Mouse (Mus musculus): ENCODE measurements around the gene Prss50. TPM values are rescaled to one million over a fixed set of nuclear protein-coding genes. Genes with fewer than 3 reads are reported as not detected.
"Not testable (repeated sequence)": the region's sequence is repeated elsewhere in the genome, so short reads cannot be mapped to it uniquely, and the experiment has no call there.

Prss50 gene
- total RNA-seq (2021) = 1 to 10 TPM; 1.1 to 2.1 TPM
- long read RNA-seq, experiment 1, transcript Prss50-201 (5 exons, 1,456 nt) = major isoform, 5 of 6 reads
- long read RNA-seq, experiment 1, partial matches to known transcripts = 1 of 6 reads
- long read RNA-seq, experiment 1, other reads (novel, unspliced or antisense) = 0 of 6 reads
- long read RNA-seq, experiment 2, partial matches to known transcripts = 1 of 2 reads
- long read RNA-seq, experiment 2, other reads (novel, unspliced or antisense) = 0 of 2 reads

DNA sequence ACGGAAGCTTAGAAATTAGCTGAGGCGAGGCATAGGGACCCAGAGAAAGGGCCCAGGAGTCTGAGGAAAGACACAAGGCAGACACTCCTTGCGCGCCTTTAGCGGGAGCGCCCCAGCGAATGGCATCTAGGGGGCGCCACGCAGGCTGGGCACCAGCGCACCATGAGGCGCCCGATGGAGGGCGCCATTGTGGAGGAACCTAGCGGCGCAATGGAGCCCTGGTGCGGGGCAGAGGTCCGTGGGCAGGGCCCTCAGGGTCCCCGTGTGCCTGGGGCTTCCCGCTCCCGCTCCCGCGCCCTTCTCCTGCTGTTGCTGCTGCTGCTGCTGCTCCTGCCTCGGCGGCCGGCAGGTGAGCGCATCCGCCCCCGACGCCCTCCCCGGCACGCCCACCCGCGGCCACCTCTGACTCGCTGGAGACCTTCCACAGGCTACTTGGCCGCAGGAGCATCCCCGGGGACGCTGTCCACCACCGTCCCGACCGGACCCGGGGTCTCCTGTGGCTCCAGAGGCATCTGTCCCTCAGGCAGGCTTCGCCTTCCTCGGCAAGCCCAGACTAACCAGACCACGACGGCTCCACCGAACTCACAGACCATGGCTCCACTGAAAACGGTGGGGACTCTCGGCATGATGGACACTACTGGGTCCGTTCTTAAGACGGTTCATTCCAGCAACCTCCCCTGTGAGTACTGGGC is at the start of gene Prss50:
Gene Prss50, plus strand, starts transcription at position 187 of the 692 bp plus-strand sequence.
- no peak for DNase-seq (ENCODE audit: low spot score in 2 of 2)

GRCm38 (mm10) chr9:110810051-110810450 is 47.7 kb upstream of the Prss50 start:
- DNase-seq (ENCODE audit: low spot score in 2 of 2) = no peak

- DNase-seq (ENCODE audit: low spot score in 2 of 2) = no peak
Observed at GRCm38 (mm10) chr9:110813789-110814188, 44.0 kb upstream of the Prss50 start, which contains the start of gene Prss44. TSS of gene Prss44 (plus strand) at chr9:110813994.

DNA sequence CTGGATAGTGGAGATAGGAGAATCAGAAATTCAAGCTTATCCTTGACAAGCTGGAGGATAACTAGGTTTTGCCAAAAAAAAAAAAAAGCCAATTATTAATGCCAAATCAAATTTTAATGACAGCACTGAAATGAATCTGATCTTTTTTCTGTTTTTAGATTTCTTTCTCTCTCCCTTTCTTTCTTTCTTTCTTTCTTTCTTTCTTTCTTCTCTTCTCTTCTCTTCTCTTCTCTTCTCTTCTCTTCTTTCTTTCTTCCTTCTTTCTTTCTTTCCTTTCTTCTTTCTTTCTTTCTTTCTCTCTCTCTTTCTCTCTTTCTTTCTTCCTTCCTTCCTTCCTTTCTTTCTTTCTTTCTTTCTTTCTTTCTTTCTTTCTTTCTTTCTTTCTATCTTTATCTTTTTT is 37.2 kb upstream of the Prss50 start:
- not testable (repeated sequence) for DNase-seq (ENCODE audit: low spot score in 2 of 2)

DNA sequence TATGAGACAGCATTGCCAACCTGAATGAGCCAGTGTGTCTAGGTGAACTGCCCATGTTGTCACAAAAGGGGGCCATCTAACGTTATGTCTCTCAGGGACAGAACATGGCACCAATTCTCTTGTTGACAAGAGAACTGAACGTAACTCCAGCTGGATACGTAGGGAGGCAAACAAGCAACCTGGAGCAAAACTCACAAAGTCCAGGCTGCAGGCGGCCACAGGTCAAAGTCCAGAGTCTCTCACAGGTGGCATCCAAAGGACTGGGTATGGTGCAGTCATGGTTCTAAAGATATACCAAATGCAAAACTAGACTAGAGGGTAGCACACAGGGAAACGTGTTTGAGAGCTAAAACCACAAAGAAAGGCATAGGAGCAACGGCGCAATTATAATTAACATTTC is 36.3 kb upstream of the Prss50 start:
- no peak for DNase-seq (ENCODE audit: low spot score in 2 of 2)

GRCm38 (mm10) chr9:110825426-110825825 is 32.3 kb upstream of the Prss50 start:
- DNase-seq (ENCODE audit: low spot score in 2 of 2) = no peak

DNA sequence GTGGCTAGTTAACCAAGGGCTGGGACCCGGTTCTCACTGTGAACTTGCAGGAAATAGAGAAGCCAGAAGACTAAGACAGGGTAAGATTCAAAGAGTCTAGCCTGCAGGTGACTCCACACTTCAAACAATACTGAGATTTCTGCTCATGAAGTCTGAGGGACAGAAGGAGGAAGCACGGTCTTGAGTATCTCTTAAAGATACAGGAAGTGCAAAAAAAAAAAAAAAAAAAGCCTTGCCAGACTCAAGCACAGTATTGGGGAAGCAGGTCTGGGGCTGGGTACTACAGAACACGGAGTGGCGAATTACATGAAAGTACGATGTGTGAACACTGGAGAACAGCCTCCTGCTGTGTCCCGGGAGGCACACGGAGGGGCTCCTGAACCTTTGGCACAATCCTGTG is 31.9 kb upstream of the Prss50 start:
- no peak for DNase-seq (ENCODE audit: low spot score in 2 of 2)

DNA sequence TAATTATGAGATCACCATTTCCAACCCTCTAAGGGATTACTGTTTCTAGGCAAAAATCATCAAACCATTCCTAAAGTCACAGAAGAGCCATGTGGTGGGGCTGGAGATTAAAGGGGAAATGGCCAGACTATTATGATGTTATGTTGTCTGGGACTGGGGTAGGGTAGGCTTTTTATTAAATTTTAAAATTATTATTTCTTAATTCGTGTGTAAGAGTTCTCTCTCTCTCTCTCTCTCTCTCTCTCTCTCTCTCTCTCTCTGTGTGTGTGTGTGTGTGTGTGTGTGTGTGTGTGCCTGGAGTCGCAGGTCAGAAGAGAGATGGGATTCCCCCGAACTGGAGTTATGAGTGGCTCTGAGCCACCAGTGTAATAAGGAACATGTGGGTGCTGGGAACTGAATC is 31.4 kb upstream of the Prss50 start, which contains the start of gene Prss43:
Gene Prss43, plus strand, starts transcription at position 301 of the 400 bp plus-strand sequence.
- no peak for DNase-seq (ENCODE audit: low spot score in 2 of 2)

DNA sequence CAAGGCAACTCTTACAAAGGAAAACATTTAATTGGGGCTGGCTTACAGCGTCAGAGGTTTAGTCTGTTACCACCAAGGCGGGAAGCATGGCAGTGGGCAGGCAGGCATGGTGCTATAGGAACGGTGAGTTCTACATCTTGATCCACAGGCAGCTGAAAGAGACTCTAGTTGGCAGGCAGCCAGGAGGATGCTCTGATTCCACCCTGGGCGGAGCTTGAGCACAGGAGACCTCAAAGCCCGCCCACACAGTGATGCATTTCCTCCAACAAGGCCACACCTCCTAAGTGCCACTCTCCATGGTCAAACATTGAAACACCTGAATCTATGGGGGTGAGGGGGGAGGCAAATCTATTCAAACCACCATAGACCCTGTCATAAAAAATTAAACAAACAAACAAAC is 24.7 kb upstream of the Prss50 start:
- DNase-seq (ENCODE audit: low spot score in 2 of 2) = no peak

- no peak for DNase-seq (ENCODE audit: low spot score in 2 of 2)
Observed at GRCm38 (mm10) chr9:110834411-110834810, 23.4 kb upstream of the Prss50 start, which contains the start of gene Prss45. TSS of gene Prss45 (plus strand) at chr9:110834588.

GRCm38 (mm10) chr9:110834961-110835360 is 22.8 kb upstream of the Prss50 start:
- no peak for DNase-seq (ENCODE audit: low spot score in 2 of 2)

DNA sequence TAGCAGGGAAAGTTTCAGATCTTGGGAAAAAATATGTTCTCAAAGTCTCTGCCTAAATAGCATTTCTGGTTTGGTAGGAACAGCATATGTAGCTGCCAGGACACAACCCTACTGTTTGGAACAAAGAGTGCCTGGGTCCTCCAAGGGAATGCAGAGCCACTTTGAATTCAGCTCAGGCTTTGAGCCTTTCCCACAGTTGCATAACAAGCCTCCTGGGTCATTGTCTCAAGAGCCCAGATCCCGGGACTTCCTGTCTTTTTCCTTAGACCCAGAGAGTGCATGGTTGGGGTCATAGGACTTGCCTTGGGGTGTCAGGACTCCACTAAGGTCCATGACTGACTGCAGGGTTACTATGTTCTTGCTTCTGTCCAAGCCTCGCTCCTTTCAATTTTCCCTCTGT is 21.7 kb upstream of the Prss50 start:
- DNase-seq (ENCODE audit: low spot score in 2 of 2) = peak in 1 of 2 experiments; percentile 8

GRCm38 (mm10) chr9:110840905-110841304 is 16.9 kb upstream of the Prss50 start:
- no peak for DNase-seq (ENCODE audit: low spot score in 2 of 2)

GRCm38 (mm10) chr9:110841438-110841837 is 16.3 kb upstream of the Prss50 start:
- DNase-seq (ENCODE audit: low spot score in 2 of 2) = no peak

DNA sequence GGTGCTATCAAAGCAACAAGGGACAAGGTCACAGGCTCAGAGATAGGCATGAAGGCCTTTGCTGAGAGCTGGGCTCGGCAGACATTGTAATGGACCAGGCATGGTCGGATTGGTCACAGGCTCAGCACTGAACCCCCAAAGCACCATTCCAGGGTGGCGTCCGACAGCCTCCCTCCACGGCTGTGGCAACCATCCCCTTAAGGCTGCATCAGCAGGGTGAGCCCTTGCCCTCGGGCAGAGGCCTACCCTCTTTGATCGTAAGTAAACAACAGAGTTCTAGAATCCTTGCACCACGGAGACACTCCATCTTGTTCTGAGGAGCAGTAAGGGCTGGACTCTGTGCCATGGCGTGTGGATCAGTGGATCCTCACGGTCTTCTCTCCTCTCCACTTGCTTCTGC is 13.6 kb upstream of the Prss50 start, which contains the start of gene Prss46:
Gene Prss46, plus strand, starts transcription at position 301 of the 400 bp plus-strand sequence.
- DNase-seq (ENCODE audit: low spot score in 2 of 2) = no peak

- DNase-seq (ENCODE audit: low spot score in 2 of 2) = no peak
Observed at GRCm38 (mm10) chr9:110849162-110849561, 8.6 kb upstream of the Prss50 start.

DNA sequence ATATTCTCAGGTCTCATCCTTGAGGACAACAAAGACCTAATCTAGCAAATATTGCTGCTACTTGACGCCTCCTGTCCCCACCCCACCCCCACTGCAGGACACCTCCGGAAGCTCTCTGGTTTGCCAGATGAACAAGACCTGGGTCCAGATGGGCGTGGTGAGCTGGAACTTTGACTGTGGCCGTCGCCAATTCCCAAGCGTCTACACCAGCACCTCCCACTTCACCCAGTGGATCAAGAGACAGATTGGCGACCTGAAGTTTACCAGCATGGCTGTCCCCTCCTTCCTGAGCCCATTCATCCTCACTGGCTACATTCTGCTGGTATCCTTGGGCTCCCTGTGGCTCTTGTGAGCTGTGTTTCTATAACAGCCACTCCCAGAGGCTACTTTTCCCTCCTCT is 1.9 kb upstream of the Prss50 start:
- DNase-seq (ENCODE audit: low spot score in 2 of 2) = no peak

DNA sequence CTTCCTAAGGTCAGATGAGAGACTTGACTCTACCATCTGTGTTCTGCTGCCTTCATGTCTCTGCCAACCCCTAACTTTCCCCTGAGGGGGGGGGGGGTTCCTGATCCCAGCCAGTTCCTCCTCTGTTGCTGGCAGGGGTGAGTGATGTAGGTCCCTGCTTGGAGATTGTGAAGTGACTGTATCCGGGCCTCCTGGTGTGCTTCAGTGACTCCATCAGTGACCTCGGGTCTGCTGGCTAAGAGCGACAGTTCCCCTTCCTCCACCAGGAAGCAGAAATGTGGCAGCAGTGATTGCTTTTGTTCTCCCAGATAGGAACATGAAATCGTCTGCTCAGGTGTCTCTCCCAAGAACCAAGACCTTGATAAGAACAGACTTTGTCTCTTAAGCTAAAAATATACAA is 847 bp upstream of the Prss50 start:
- no peak for DNase-seq (ENCODE audit: low spot score in 2 of 2)

DNA sequence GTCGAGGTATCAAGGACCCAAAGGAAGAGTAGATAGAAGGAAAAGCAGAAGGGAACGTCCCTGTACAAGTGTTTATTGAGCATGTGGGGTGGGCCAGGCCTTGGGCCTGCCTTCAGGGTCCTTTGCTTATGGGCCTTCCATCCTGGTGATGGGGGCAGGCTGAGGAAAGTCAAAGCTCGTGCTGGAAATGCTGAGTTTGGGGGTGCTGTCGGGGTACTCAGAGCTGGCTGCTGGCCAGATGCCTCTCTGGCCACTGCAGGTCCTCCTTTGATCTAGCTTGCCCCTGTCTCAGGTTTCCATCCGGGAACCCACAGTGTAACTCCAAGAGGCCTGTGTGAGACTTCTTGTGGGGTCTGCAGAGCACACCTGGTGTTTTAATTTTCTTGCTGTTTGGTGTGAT is 756 bp downstream of the Prss50 start:
- DNase-seq (ENCODE audit: low spot score in 2 of 2) = no peak

DNA sequence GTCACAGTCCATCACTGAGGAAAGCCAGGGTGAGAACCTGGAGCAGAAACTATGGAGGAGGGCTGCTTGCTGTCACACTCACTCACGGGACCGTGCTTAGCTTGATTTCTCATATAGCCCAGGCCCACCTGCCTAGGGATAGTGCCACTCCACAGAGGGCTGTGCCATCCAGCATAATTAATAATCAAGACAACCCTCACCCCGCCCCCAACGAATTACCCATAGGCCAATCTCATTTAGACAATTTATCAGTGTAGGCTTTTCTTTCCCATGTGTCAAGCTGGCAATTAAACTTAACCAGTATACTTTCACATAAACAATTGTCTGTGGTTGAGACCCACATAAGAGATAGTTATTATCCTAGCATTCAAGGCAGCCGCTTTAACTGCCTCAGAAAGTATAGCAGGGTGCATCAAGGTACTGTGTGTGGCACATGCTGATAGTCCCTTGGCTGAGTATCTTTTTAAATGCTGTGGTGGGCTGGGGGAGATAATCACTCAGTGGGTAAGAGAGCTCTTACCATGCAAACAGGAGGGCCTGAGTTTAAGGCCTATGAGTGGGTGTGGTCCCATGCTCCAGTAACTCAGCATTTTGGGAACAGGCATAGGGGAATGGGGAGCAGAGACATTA is 1.3 kb downstream of the Prss50 start:
- no peak for DNase-seq (ENCODE audit: low spot score in 2 of 2)

GRCm38 (mm10) chr9:110871030-110871429 is 13.3 kb downstream of the Prss50 start:
- peak; percentile 70 to 72 for DNase-seq (ENCODE audit: low spot score in 2 of 2)

All from left cerebral cortex, adult 18-20 months (tissue).